Mouse (Mus musculus) brain, embryonic 14.5 days (tissue): ENCODE measurements around the gene Tenm2. TPM values are rescaled to one million over a fixed set of nuclear protein-coding genes. Genes with fewer than 3 reads are reported as not detected.
A peak's percentile ranks its signal among the peaks of the same experiment; 100 is the strongest.

Source experiments
- DNase-seq: peaks from one replicate; pipeline ENCODE4 v3.0.0-alpha.2; 2011; ENCODE audit warnings: low read depth
- CTCF ChIP-seq: fragments of 200-500 bp; IDR thresholded peaks from 2 replicates; pipeline ENCODE4 v1.5.1; 2012; ENCODE audit warnings: inconsistent platforms, mild to moderate bottlenecking, moderate library complexity, borderline replicate concordance; ENCODE audit not compliant: insufficient read depth, insufficient read length; ENCODE audit errors: extremely low read depth
- POLR2A ChIP-seq: fragments of 200-500 bp; IDR thresholded peaks from 2 replicates; pipeline ENCODE4 v1.6.1; 2012; ENCODE audit warnings: mild to moderate bottlenecking, inconsistent platforms, borderline replicate concordance; ENCODE audit not compliant: poor library complexity, insufficient read depth, insufficient read length, severe bottlenecking; ENCODE audit errors: extremely low read depth
- polyA plus RNA-seq: library from polyadenylated mRNA; depleted of rRNA; stranded (reverse); fragments of >200 nt; gene quantifications from 2 replicates; pipeline ENCODE4 v1.2.3, GENCODE M21; 2012

The Tenm2 gene
- polyA plus RNA-seq, 1 experiment = 47.2 TPM

DNA sequence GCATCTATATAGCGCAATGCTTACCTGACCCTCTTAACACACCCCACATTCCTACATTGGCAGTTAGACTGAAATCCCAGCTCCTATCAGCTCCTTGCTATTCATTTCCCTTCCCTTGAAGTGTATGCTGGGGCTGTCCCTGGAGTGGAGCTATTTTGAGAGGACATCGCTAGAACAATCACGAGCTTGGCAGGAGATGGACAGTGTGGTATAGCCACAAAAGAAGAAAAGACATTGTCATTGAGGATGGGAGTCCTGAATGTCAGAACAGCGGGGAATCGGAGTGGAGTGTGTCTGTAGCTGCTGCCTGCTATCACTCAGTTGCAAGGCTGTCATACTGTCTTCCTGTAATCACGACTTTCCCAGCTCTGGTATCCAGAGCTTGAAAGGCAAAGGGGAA lies 1031.4 kb downstream of the Tenm2 start:
- no peak for DNase-seq
- TF ChIP-seq POLR2A (no peak), CTCF (no peak)

DNA sequence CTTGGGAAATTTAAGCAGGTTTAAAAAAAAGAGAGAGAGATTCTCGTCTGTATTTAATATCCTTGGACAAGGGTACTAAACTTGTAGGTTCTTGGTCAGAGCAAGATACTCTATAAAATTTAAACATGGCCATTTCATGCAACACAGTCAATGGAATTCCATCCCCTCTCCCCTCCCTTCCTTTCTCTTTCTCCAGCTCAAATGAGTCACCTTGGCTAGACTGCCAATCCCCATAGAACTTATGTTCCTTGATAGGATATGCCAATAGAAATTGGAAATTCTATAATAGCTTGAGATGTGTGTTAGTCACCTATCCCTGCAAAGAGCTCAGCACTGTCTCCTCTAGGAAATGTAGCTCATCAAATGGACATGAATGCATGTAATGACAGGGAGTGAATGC lies 1031.9 kb downstream of the Tenm2 start:
- no peak for DNase-seq
- TF ChIP-seq CTCF (no peak), POLR2A (no peak)

DNA sequence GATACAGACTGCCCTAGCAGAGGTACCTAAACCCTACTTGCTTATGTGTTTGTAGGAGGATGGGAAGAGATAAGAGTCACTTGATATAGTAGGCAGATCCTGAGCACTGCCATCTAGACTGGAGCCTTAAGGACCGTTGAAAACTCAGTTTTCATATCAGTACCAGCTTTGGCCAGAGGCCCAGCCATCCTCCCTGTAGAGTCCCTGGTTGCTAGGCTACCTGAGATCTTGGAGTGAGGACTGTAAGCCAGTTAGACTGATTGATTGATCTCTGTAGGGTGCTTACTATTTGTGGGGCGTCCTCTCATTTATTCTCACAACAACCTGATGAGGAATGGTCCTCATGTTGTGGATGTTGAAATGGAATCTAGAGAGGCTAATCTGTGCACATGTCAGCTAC lies 1041.4 kb downstream of the Tenm2 start:
- peak; percentile 44 for DNase-seq

DNA sequence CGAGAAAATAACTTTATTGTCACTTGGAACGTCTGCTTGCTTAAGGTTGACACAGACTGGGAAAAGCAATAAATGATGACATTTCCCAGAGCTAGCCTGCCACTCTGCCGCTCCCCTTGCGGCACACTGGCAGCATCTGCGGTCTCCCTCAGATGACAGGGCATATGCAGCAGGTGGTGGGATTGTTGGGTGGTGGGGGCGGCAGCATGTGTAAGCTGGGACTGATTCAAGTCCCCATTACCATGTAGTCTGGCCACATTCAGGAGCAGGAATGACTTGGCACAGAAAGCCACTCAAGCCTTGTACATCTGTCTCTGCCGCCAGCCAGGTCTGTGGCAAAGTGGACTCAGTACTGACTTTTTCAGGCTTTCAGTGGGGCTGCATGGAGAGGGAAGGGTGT lies 1059.7 kb downstream of the Tenm2 start:
- no peak for TF ChIP-seq POLR2A
- no peak for TF ChIP-seq CTCF
- DNase-seq = peak; percentile 73

More for the DNA sequence above, 1041.4 kb downstream of the Tenm2 start:
- TF ChIP-seq CTCF (no peak), POLR2A (no peak)

DNA sequence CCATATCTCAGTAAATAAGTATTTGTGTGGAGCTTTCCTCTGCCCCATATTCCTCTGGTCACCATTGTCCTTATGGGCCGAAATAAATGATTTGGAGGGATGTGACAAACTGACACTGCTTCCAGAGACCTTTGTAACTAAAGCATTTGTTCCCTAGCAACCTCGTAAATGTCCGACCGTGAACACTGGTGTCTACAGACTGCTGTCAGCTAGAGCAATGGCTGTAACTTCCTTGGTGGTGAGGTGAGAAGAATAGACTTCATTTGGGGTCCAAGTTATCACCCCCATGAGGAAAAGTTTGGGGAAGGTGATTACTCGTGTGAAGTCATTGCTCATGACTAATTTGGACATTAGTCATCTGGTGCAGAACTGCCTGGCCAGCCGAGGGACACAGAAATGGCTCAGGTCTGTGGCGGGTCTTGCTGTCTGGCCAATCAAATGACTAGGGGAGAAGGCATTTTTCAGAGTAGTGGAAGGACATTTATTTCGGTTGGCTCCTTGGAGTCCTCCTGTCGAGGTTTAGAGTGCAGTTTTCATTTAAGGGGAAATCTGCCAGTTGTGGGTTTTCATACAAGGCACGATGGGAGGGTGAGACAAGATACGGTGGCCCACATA lies 1062.6 kb downstream of the Tenm2 start:
- TF ChIP-seq CTCF (no peak), POLR2A (no peak)
- no peak for DNase-seq

DNA sequence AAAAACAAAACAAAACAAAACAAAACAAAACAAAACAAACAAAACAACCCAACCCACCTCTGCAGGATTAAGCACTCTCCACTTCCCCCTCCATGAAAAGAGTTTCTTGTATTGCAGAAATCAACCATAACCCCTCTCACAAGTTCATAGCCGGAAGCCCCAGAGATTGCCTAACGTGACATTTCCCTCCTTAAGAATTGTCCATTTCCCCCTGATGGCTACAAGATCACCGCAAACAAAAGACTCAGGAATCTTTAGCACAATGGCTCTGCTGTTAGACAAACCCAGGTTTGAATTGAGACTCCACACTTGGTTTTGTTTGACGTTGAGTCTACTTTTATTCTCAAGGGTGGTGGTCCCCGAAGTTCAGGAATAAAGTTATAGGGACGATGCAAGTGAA lies 1063.2 kb downstream of the Tenm2 start:
- no peak for DNase-seq
- TF ChIP-seq POLR2A (no peak), CTCF (no peak)

DNA sequence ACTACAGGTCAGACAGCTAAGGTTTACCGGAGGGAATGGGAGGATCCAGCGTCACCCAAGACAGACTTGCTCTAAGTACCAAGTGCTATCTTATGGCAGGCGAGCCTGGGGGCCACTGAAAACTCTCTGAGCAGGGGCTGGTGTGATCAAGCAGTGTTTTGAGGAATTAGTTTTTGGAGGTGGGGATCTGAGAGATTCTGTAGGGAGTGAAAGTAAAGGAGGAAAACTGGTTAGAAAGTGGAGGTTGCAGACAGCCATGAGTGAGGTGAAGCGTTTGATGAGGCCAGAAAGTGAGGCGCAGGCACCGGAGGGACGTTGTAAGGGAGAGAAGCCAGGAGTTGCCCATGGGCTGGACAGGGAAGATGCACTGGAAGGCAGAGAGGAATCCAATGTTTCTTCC lies 1063.8 kb downstream of the Tenm2 start:
- DNase-seq = no peak
- TF ChIP-seq POLR2A (no peak), CTCF (no peak)

DNA sequence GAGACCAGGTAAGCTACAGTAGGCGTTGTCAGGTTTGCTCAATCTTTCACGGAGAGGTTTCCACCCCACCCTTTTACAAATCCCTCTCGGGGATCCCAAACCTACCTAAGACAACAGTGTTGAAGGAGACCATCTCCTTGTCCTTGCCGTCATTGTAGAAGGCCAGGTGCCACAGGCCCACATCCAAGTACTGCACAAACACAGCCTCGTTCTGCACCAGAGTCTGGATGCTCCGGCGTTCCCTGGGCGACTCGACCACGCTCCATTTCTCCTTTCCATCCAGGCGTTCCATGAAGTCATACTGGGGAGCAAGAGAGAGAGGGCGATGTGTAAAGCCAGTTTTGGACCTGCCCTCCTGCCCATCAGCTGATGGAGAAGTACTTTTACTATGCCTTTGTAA lies 1064.5 kb downstream of the Tenm2 start:
- TF ChIP-seq POLR2A (no peak), CTCF (no peak)
- no peak for DNase-seq

DNA sequence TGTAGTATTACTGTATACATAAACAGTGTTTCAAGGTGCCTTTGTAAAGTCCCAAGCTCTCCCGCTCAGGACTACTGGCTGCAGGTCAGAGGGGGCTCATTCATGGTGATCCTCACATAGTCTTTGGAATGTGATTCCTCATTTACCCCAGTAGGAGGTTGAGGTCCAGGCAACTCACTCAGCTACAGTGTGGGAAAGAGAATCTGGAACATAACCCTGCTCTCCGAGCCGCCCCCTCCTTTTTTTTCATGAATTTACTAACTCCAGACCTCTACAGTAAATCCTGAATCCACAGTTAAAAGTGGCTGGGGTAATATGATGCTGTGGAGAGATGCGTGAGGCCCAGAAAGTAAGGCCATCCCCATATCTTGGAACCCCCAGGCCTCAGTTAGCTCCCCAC lies 1066.0 kb downstream of the Tenm2 start:
- no peak for DNase-seq
- TF ChIP-seq CTCF (no peak), POLR2A (no peak)

DNA sequence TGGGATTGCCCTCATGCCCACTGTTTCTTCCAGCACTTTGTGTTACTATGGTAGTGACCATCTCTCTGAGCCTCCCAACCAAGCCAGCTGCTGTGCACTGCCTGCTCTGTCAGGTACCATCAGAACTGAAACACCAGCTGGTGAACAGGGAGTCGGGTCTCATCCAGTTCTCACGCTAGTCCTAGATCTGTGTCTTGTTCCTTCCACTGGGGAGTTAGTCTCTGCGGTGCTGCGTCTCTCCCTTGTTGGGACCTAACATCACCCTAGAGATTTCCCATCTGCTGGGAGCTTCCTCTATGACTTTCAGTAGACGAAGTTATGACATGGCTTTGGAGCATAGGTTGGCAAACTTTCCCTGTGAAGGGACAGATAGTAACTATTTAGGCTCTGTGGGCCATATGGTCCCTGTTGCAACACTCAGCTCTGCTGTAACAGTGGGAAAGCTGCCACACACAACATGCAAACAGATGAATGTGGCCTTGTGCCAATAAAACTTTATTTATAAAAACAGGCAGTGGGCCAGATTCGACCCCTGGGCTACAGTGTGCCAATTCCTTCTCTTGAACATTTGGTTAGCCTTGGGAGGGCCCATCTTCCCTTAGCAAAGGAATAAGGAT lies 1066.7 kb downstream of the Tenm2 start:
- DNase-seq = peak; percentile 76

DNA sequence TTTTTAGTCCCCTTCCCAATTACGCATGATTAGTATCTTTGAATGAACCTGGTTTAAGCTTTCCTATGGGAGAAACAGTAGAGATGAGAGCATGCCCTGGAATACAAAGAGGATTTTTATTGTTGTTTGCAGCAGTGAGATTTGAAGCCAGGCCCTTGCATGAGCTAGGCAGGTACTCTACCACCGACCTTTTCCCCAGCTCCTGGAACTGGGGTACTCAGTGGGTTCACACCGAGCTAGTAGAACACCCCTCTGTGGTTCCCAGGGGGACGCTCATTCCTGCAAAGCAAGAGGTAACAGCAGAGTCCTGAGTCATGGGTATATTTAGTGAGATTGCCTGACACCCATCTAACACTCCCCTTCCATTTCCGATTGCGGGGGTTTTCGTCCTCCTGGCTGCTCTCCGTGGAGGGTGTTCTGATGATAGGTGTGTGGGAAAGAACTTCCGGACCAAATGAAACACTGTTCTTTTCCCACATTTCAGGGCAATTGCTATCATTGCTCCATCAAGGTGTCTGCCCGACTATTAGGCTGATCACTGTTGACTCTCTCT lies 1067.9 kb downstream of the Tenm2 start:
- no peak for TF ChIP-seq CTCF
- no peak for TF ChIP-seq POLR2A
- DNase-seq = no peak

More for the DNA sequence above, 1066.7 kb downstream of the Tenm2 start:
- TF ChIP-seq POLR2A (no peak), CTCF (no peak)

DNA sequence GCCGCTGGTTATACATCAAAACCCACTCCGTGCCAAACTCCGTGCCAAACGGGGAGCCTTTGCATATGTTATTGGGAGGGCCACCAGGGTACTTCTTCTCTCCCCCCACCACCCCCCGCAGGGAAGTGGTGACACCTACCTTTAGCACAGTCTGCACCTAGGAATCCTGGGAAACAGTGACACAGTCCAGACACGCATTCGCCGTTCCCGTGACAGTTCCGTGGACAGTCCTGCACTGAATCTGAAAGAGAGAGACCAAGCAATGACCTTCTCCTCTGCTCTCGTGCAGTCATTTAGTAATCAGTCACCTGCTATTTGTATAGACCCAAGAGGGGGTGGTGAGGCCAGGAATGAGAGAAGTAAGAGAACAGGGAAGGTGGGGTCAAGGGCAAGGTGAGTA lies 1072.2 kb downstream of the Tenm2 start:
- no peak for DNase-seq
- no peak for TF ChIP-seq POLR2A
- TF ChIP-seq CTCF = no peak
